Mouse (Mus musculus) midbrain, embryonic 10.5 days (tissue): ENCODE measurements around the gene Dnah9. TPM values are rescaled to one million over a fixed set of nuclear protein-coding genes. Genes with fewer than 3 reads are reported as not detected.

Source experiments
- DNase-seq: peaks from one replicate; pipeline ENCODE4 v3.0.0-alpha.2; 2017; ENCODE audit warnings: low spot score
- H3K27ac ChIP-seq: fragments of 300-500 bp; sonication (generic); replicated peaks from 2 replicates; pipeline ENCODE4 v1.5.1; 2016; ENCODE audit warnings: mild to moderate bottlenecking
- H3K27me3 ChIP-seq: fragments of 300-500 bp; sonication (generic); 2 replicates; pipeline ENCODE4 v1.6.1; 2016; ENCODE audit warnings: low read depth, mild to moderate bottlenecking; ENCODE audit not compliant: poor library complexity, severe bottlenecking
- H3K36me3 ChIP-seq: fragments of 300-500 bp; sonication (generic); 2 replicates; pipeline ENCODE4 v1.6.1; 2016; ENCODE audit warnings: mild to moderate bottlenecking, moderate library complexity
- H3K4me1 ChIP-seq: fragments of 300-500 bp; sonication (generic); 2 replicates; pipeline ENCODE4 v1.6.1; 2016
- H3K4me3 ChIP-seq: fragments of 300-500 bp; sonication (generic); 2 replicates; pipeline ENCODE4 v1.5.1; 2016; ENCODE audit warnings: mild to moderate bottlenecking, moderate library complexity
- H3K9me3 ChIP-seq: fragments of 300-500 bp; sonication (generic); replicated peaks from 2 replicates; pipeline ENCODE4 v1.6.1; 2016; ENCODE audit warnings: mild to moderate bottlenecking
- WGBS: fragments of 180-500 bp; shearing (Covaris S2); methylation state at CpG from one replicate; pipeline ENCODE4 v1.1.7; 2016; 5-methylcytosine and 5-hydroxymethylcytosine counted together
- polyA plus RNA-seq: library from polyadenylated mRNA; unstranded; fragments of >200 nt; fragmentation: Nextera tagmentation; extraction: Ambion mirVana; gene quantifications from 2 replicates; pipeline ENCODE4 v1.2.1, GENCODE M21; 2016

Dnah9 gene
- polyA plus RNA-seq, 1 experiment from 2014 or later = 0.32 TPM

GRCm38 (mm10) chr11:66058956-66059355, 109.4 kb downstream of the Dnah9 start:
- Histone ChIP-seq H3K4me3 (no peak overlapping the region), H3K4me1 (no peaks in the 10 kb centered on the region), H3K27ac (no peak overlapping the region), H3K9me3 (no peaks in the 10 kb centered on the region), H3K27me3 (no peaks in the 10 kb centered on the region), H3K36me3 (no peaks in the 10 kb centered on the region)
- 79% methylated on average over 3 of the region's 3 CpGs for WGBS
- no peak for DNase-seq

DNA sequence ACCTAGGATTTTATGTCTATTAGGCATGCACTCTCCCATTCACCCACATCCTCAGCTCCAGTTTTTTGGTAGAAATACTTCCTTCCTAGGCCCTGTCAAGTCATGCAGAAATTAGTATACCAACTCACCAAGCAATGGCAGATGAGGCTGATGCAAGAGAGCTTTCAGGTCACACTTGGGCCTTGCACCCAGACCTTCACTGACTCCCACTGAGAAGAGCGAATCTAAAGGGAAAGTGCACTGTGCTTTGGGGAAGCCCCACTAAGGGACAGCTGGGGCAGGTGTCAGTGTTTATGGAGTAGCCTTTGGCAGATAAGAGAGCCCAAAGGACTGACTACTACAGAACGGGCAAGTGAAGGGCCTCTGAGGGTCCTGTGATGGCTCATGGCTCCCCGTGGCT, 117.1 kb downstream of the Dnah9 start:
- 90% methylated on average over 3 of the region's 3 CpGs for WGBS
- DNase-seq = no peak
- H3K27ac ChIP-seq = no peak overlapping the region
- H3K4me3 ChIP-seq = no peak overlapping the region
- H3K9me3 ChIP-seq = no peaks in the 10 kb centered on the region
- H3K4me1 ChIP-seq = no peaks in the 10 kb centered on the region
- H3K36me3 ChIP-seq = no peaks in the 10 kb centered on the region
- no peaks in the 10 kb centered on the region for H3K27me3 ChIP-seq

DNA sequence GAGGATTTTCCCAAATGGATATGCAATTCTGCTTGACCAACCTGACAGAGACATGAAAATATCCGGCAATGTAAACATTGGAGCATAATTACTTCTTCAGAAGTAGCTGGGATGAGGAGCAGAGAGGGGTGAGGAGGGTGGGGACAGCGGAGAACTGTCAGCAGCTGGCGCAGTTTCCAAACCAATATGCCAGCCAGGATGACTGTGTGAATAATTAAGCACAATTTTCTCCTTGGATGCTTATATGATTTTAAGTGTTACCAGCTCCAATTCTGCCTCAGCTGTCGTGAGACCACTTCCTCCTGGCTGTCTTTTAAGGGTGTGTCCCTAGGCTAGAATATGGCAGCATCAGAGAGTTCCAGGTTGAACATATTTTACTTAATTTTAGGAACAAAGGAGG, 119.2 kb downstream of the Dnah9 start:
- no peaks in the 10 kb centered on the region for H3K9me3 ChIP-seq
- H3K27me3 ChIP-seq = no peaks in the 10 kb centered on the region
- H3K36me3 ChIP-seq = no peaks in the 10 kb centered on the region
- DNase-seq = no peak
- WGBS = 76% methylated on average over 4 of the region's 4 CpGs
- H3K4me3 ChIP-seq = no peak overlapping the region
- H3K4me1 ChIP-seq = no peaks in the 10 kb centered on the region
- no peak overlapping the region for H3K27ac ChIP-seq

- H3K4me1 ChIP-seq = no peaks in the 10 kb centered on the region
- 81% methylated on average over 4 of the region's 4 CpGs for WGBS
- no peaks in the 10 kb centered on the region for H3K27me3 ChIP-seq
- H3K27ac ChIP-seq = no peak overlapping the region
- no peaks in the 10 kb centered on the region for H3K36me3 ChIP-seq
- H3K4me3 ChIP-seq = no peak overlapping the region
- H3K9me3 ChIP-seq = no peaks in the 10 kb centered on the region
- no peak for DNase-seq
Measured at GRCm38 (mm10) chr11:66046594-66047193, 121.7 kb downstream of the Dnah9 start.

GRCm38 (mm10) chr11:66043635-66044034, 124.7 kb downstream of the Dnah9 start:
- Histone ChIP-seq H3K27ac (no peak overlapping the region), H3K27me3 (no peaks in the 10 kb centered on the region), H3K4me1 (no peaks in the 10 kb centered on the region), H3K4me3 (no peak overlapping the region), H3K9me3 (no peaks in the 10 kb centered on the region), H3K36me3 (no peaks in the 10 kb centered on the region)
- WGBS = 85% methylated on average over 6 of the region's 6 CpGs
- DNase-seq = no peak

- no peak for DNase-seq
- H3K4me1 ChIP-seq = no peaks in the 10 kb centered on the region
- H3K27ac ChIP-seq = no peak overlapping the region
- H3K9me3 ChIP-seq = no peaks in the 10 kb centered on the region
- no peaks in the 10 kb centered on the region for H3K27me3 ChIP-seq
- WGBS = 85% methylated on average over 2 of the region's 2 CpGs
- no peaks in the 10 kb centered on the region for H3K36me3 ChIP-seq
- no peak overlapping the region for H3K4me3 ChIP-seq
Measured at GRCm38 (mm10) chr11:66042531-66042930, 125.8 kb downstream of the Dnah9 start.

DNA sequence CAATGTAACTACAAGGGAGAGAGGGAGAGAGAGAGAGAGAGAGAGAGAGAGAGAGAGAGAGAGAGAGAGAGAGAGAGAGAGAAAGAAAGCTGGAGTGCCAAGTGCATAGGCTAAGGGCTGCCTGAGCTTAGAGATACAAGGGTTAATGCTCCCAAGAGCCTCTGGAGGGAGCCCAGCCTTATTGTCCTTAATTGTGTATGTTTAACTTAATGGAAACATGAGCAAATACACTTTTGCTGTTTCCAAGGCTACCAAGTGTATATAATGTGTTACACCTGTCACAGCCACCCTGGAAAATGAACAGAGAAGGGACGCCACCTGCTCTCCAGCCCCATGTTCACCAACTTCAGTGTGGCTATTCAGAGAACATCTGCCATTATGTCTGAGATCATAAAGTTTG, 142.6 kb downstream of the Dnah9 start:
- Histone ChIP-seq H3K4me1 (no peaks in the 10 kb centered on the region), H3K4me3 (no peak overlapping the region), H3K9me3 (no peaks in the 10 kb centered on the region), H3K27me3 (no peaks in the 10 kb centered on the region), H3K36me3 (no peaks in the 10 kb centered on the region), H3K27ac (no peak overlapping the region)
- 89% methylated on average over 1 of the region's 1 CpGs for WGBS
- no peak for DNase-seq

- 52% methylated on average over 3 of the region's 3 CpGs for WGBS
- DNase-seq = no peak
- Histone ChIP-seq H3K4me3 (no peak overlapping the region), H3K36me3 (no peaks in the 10 kb centered on the region), H3K9me3 (no peaks in the 10 kb centered on the region), H3K27ac (no peak overlapping the region), H3K27me3 (no peaks in the 10 kb centered on the region), H3K4me1 (no peaks in the 10 kb centered on the region)
Measured at GRCm38 (mm10) chr11:65975871-65976270, 192.5 kb downstream of the Dnah9 start.

GRCm38 (mm10) chr11:65930796-65931195, 237.6 kb downstream of the Dnah9 start:
- Histone ChIP-seq H3K27me3 (no peaks in the 10 kb centered on the region), H3K4me3 (no peak overlapping the region), H3K27ac (no peak overlapping the region), H3K9me3 (no peaks in the 10 kb centered on the region), H3K4me1 (0 out of 2 replicates have a peak, but pooled peaks cover 2% of the 10 kb centered on the region), H3K36me3 (no peaks in the 10 kb centered on the region)
- WGBS = 92% methylated on average over 2 of the region's 2 CpGs
- DNase-seq = no peak

DNA sequence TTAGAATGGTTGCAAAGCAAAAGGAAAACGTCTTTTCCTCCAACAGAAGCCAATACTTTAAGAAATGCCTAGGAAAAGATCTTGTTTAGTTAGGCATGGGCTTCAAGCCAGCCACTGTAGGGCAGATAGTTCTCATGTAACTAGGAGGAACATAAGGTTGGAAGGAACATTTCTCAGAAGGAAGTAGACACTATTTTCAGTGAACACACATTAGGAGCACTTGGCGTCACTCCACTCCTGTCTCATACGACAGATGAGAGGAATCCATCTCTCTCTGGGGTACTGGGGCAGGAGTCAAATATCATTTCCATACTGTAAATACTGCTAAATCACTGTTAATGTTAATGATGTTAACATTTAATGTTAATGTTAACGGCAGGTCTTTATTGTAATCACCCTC, 238.0 kb downstream of the Dnah9 start:
- H3K27ac ChIP-seq = no peak overlapping the region
- H3K4me1 ChIP-seq = 0 out of 2 replicates have a peak, but pooled peaks cover 2% of the 10 kb centered on the region
- 84% methylated on average over 4 of the region's 4 CpGs for WGBS
- H3K9me3 ChIP-seq = no peaks in the 10 kb centered on the region
- no peaks in the 10 kb centered on the region for H3K27me3 ChIP-seq
- no peaks in the 10 kb centered on the region for H3K36me3 ChIP-seq
- DNase-seq = no peak
- H3K4me3 ChIP-seq = no peak overlapping the region

DNA sequence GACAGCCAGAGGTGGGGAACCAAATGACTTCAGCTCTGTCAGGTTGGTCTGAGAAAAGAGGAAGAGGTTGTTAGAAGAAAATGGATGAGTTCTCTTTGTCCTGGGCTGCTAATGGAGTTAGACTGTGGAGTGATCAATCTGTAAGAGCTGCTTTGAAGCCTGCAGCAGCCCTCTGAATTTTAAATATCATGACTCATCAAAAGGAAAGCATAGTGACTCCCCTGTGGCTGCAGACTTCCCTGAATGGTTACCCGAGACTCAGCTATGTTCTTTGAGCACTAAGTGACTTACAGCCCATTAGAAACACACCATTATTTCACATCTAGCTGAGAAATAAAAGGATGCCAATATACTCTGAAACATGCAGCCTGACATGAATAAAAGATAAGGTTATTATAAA, 240.4 kb downstream of the Dnah9 start:
- 59% methylated on average over 1 of the region's 1 CpGs for WGBS
- Histone ChIP-seq H3K27ac (no peak overlapping the region), H3K27me3 (no peaks in the 10 kb centered on the region), H3K36me3 (no peaks in the 10 kb centered on the region), H3K4me3 (no peak overlapping the region), H3K9me3 (no peaks in the 10 kb centered on the region), H3K4me1 (0 out of 2 replicates have a peak, but pooled peaks cover 2% of the 10 kb centered on the region)
- DNase-seq = no peak

DNA sequence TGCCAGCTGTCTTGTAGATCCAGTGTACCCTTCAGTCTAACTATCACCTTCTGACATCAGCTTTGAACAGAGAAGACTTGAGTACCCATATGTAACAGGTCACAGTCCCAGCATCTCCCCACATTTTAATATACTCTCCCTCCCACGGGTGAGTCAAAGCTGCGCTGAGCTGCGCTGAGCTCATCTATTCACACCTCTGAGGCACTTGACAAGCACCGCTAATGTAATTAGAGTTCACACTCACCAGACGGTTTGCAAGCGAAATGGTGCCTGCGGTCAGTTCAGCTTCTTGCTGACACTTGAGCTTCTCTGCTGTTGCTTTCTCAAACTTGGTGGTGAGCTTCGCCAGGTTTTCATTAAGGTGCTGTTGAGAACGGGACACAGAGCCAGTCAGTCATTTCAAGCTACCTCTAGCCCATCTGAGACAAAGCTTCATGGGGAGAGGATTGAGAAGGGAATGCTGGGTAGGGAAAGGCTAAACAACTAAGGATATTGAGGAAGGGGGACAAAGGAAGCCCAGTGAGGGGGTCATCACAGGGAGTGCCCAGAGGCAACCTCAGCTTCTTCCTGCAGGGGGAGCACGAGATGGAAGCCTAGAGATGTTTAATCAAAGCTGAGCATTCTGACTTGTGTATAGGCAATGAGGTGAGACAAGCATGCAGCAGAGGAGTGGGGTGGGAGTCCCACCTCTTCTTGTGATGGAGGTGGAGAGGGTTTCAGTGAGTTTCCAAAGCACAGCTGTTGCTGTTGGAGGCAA, 249.7 kb downstream of the Dnah9 start:
- no peaks in the 10 kb centered on the region for H3K9me3 ChIP-seq
- H3K4me1 ChIP-seq = no peaks in the 10 kb centered on the region
- no peak overlapping the region for H3K27ac ChIP-seq
- no peaks in the 10 kb centered on the region for H3K36me3 ChIP-seq
- WGBS = 79% methylated on average over 10 of the region's 10 CpGs
- H3K4me3 ChIP-seq = no peak overlapping the region
- DNase-seq = peak; percentile 13
- no peaks in the 10 kb centered on the region for H3K27me3 ChIP-seq

GRCm38 (mm10) chr11:65909195-65909594, 259.2 kb downstream of the Dnah9 start:
- Histone ChIP-seq H3K27me3 (no peaks in the 10 kb centered on the region), H3K9me3 (no peaks in the 10 kb centered on the region), H3K27ac (no peak overlapping the region), H3K4me1 (no peaks in the 10 kb centered on the region), H3K36me3 (no peaks in the 10 kb centered on the region), H3K4me3 (no peak overlapping the region)
- DNase-seq = no peak
- 83% methylated on average over 4 of the region's 4 CpGs for WGBS
